Mouse (Mus musculus) embryo, embryonic 10 days (tissue): ENCODE measurements around the gene Vmn2r74.

ENCODE experiments used
- DNase-seq: peaks from one replicate; pipeline ENCODE4 v3.0.0-alpha.2; 2015; ENCODE audit warnings: low spot score

The Vmn2r74 gene

DNA sequence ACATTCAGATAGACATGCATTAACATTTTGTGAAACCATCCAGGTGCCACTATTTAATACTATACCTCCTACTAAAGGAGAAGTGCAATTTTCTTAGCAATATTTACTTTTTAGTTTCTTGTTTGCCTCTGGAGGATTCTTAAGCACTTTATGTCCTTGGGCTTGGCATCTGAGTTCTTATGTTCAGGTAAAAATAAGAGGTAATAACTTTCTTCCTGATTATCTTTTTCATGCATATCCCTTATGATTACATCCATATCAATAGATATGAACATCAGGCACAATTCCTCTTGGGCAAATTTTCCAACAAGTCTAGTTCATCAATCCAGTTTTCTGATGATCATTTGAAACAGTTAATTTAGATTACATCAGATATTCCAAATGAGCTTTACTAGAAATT lies at the start of gene Vmn2r74:
Gene Vmn2r74, minus strand, starts transcription at position 101 of the 400 bp plus-strand sequence.
- DNase-seq, result no peak

DNA sequence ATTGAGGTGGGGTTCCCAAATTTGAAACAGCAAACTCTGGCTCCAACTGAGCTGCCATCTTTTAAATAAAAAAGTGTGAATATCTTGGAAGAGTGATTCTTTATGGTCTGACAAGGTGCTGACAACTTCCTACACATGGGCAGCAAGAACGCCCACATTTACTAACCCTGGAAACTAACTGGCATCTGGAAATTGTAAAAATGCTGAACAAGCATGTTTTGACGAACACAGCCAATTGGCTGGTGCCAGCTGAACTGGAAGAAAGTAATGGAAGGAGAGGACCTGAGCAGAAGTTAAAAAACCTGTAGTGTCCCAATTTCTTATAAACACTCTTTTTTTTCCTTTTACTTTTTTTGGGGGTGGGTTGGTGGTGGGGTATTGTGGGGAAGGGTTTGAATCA lies 46.1 kb upstream of the Vmn2r74 start:
- DNase-seq, result no peak
